Mouse (Mus musculus) kidney, postnatal 0 days (tissue): ENCODE data around the gene Ankrd10. TPM values are rescaled to one million over a fixed set of nuclear protein-coding genes. Genes with fewer than 3 reads are reported as not detected.
"Not testable (repeated sequence)": the region's sequence is repeated elsewhere in the genome, so short reads cannot be mapped to it uniquely, and the experiment has no call there.

Source experiments
- ATAC-seq: fragments of 200-750 bp; cut with Nextera tagmentation; replicated peaks from 2 replicates; pipeline ENCODE4 v1.8.0; 2017; ENCODE audit warnings: low read depth, moderate number of reproducible peaks, moderate TSS enrichment, moderate library complexity; ENCODE audit not compliant: low FRiP score
- DNase-seq: peaks from one replicate; pipeline ENCODE4 v3.0.0-alpha.2; 2016; ENCODE audit warnings: low spot score
- H3K27ac ChIP-seq: fragments of 300-500 bp; sonication (generic); 2 replicates; pipeline ENCODE4 v1.5.1; 2014; ENCODE audit warnings: mild to moderate bottlenecking
- H3K27me3 ChIP-seq: fragments of 300-500 bp; sonication (generic); 2 replicates; pipeline ENCODE4 v1.6.1; 2014; ENCODE audit warnings: low read length, mixed read lengths; ENCODE audit not compliant: insufficient read depth
- H3K36me3 ChIP-seq: fragments of 300-500 bp; sonication (generic); 2 replicates; pipeline ENCODE4 v1.6.1; 2014; ENCODE audit warnings: low read length, mixed read lengths; ENCODE audit not compliant: insufficient read depth
- H3K4me1 ChIP-seq: fragments of 300-500 bp; sonication (generic); replicated peaks from 2 replicates; pipeline ENCODE4 v1.6.1; 2014; ENCODE audit warnings: antibody characterized with exemption, low read length, mixed read lengths; ENCODE audit not compliant: insufficient read depth
- H3K4me2 ChIP-seq: fragments of 300-500 bp; sonication (generic); 2 replicates; pipeline ENCODE4 v1.6.1; 2014; ENCODE audit warnings: mild to moderate bottlenecking, low read length, moderate library complexity, mixed read lengths
- H3K4me3 ChIP-seq: fragments of 300-500 bp; sonication (generic); replicated peaks from 2 replicates; pipeline ENCODE4 v1.5.1; 2014; ENCODE audit warnings: low read depth, low read length
- H3K9ac ChIP-seq: fragments of 300-500 bp; sonication (generic); 2 replicates; pipeline ENCODE4 v1.6.1; 2014; ENCODE audit warnings: low read depth, low read length
- H3K9me3 ChIP-seq: fragments of 300-500 bp; sonication (generic); replicated peaks from 2 replicates; pipeline ENCODE4 v1.6.1; 2016; ENCODE audit warnings: low read length, inconsistent platforms, mixed read lengths
- CTCF ChIP-seq: IDR thresholded peaks from 2 replicates; pipeline ENCODE4 v1.5.1; 2016; ENCODE audit warnings: antibody characterized with exemption, low read depth, mild to moderate bottlenecking, moderate library complexity
- WGBS: fragments of 180-500 bp; shearing (Covaris S2); extraction: QIAGEN DNeasy Blood & Tissue Kit; methylation state at CpG from one replicate; pipeline ENCODE4 v1.1.7; 2014; 5-methylcytosine and 5-hydroxymethylcytosine counted together
- polyA plus RNA-seq: library from polyadenylated mRNA; unstranded; fragments of >200 nt; fragmentation: Nextera tagmentation; extraction: Ambion mirVana; gene quantifications from 2 replicates; pipeline ENCODE4 v1.2.1, GENCODE M21; 2015

Ankrd10 gene
- polyA plus RNA-seq, 1 experiment from 2014 or later = 67.2 TPM

DNA sequence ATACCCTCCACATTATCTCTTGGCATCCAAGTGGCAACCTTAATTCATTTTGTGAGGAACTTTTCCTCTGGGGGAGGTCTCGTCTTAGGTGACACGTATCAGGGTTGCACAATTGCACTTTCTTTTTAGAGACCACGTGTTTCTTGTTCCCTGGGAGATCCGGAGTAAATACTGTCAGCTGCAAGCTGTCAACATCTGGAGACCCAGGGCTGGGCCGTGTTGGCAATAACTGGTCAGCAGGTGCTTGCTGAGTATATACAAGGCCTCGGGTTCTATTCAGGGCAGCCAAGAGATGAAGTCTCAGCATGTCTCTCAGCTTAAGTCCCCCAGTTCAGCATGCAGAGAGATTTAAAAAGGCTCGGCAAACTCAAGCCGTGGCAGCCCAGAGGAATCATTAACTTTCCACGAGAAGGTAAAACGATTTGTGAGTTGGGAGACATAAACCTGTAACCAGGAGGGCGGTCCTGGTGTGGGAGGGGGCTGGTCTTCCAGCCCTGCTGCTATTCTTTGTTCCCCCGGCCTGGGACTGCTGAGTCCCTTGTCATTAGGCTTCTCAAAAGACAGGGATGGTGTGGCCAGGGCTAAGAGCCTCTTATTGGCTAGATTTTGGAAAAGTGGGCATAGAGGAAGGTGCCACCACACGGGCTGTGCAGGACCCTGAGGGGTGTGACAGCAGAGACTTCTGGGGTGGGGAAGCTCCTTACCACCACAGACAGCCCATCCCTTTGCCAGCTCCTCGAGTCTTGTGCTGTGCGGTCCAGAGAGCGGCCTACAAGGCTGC, 59.8 kb downstream of the Ankrd10 start:
- H3K36me3 ChIP-seq = no peaks in the 10 kb centered on the region
- H3K27me3 ChIP-seq = no peaks in the 10 kb centered on the region
- DNase-seq (peak; percentile 64), ATAC-seq (no peak)
- H3K4me1 ChIP-seq = peaks cover 12% of the 10 kb centered on the region; the same call in 1 of the 2 replicates
- no peak overlapping the region; the same call in 1 of the 2 replicates for H3K27ac ChIP-seq
- TF ChIP-seq CTCF = no peak
- no peak overlapping the region for H3K4me2 ChIP-seq
- no peak overlapping the region for H3K4me3 ChIP-seq
- WGBS = 40% methylated on average over 16 of the region's 16 CpGs
- no peak overlapping the region for H3K9ac ChIP-seq
- no peaks in the 10 kb centered on the region for H3K9me3 ChIP-seq

DNA sequence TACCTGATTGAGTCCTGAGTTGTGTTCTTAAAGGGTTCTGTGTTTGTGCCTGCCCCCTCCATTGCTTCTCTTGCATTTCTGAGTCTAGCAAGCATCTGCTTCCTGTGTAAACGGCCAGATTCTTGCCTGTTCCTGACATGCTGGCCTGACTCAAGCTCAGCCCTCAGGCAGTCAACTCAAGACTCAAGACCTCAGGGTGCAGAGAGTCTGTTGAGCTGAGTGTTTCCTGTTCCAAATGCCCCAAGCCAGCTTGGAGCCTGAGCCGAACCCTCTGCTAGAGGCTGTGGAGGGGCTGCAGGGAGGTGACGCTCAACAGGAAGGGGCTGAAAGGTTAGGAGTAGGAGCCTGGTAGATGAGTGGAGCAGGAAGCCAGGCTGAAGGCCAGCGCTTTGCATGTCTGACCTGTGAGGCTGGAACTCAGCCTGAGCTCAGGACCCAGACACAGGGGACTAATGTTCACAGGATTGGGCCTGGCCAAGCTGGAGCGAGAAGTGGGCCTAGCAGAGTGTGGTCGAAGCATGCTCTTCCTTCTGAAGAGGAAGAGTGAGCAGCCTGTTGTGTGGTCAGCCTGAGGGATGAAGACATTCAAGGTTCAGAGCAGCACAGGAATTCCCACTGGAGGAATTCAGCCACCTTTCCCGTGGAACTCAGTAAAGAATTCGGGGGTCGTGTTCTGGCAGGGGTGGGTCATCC, 60.5 kb downstream of the Ankrd10 start:
- Histone ChIP-seq H3K9me3 (no peaks in the 10 kb centered on the region), H3K4me2 (no peak overlapping the region), H3K36me3 (no peaks in the 10 kb centered on the region), H3K9ac (no peak overlapping the region), H3K27ac (peak overlapping the region; percentile 63), H3K4me1 (peaks cover 12% of the 10 kb centered on the region; the same call in 1 of the 2 replicates), H3K27me3 (no peaks in the 10 kb centered on the region), H3K4me3 (no peak overlapping the region)
- peak; percentile 65 for ATAC-seq
- TF ChIP-seq CTCF = no peak
- 48% methylated on average over 9 of the region's 9 CpGs for WGBS
- peak; percentile 33 for DNase-seq

GRCm38 (mm10) chr8:11572428-11572827, 63.1 kb downstream of the Ankrd10 start:
- Histone ChIP-seq H3K4me2 (no peak overlapping the region), H3K4me3 (no peak overlapping the region), H3K36me3 (no peaks in the 10 kb centered on the region), H3K9ac (no peak overlapping the region), H3K4me1 (peaks cover 12% of the 10 kb centered on the region; the same call in 1 of the 2 replicates), H3K9me3 (no peaks in the 10 kb centered on the region), H3K27me3 (no peaks in the 10 kb centered on the region), H3K27ac (no peak overlapping the region)
- DNase-seq (no peak), ATAC-seq (no peak)
- WGBS = 78% methylated on average over 6 of the region's 6 CpGs
- TF ChIP-seq CTCF = no peak

- ATAC-seq (no peak), DNase-seq (no peak)
- Histone ChIP-seq H3K27me3 (no peaks in the 10 kb centered on the region), H3K36me3 (no peaks in the 10 kb centered on the region), H3K9ac (no peak overlapping the region), H3K4me3 (no peak overlapping the region), H3K4me1 (peaks cover 12% of the 10 kb centered on the region; the same call in 1 of the 2 replicates), H3K27ac (no peak overlapping the region), H3K9me3 (no peaks in the 10 kb centered on the region), H3K4me2 (no peak overlapping the region)
- WGBS = 84% methylated on average over 10 of the region's 10 CpGs
- no peak for TF ChIP-seq CTCF
Observed at GRCm38 (mm10) chr8:11571950-11572349, 63.6 kb downstream of the Ankrd10 start.

DNA sequence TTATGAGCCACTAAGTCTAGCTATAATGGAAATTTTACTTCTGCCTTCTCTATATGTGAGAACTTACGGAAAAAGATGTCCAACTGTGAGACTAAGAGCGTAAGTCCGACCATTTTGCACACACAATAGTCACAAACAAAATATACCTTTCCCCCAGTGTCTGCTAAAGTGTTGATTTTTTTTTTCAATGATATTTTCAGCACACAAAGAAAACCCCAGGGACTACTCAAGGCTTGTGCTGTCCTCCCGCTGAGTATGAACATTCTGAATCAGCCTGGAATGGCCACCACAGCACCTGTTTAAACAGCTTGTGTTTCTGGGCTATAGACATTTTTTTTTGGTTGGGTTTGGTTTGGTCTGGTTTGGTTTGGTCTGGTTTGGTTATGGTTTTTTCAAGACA, 64.8 kb downstream of the Ankrd10 start:
- no peak overlapping the region for H3K27ac ChIP-seq
- no peak for DNase-seq
- no peak overlapping the region for H3K4me2 ChIP-seq
- no peaks in the 10 kb centered on the region for H3K9me3 ChIP-seq
- no peak for TF ChIP-seq CTCF
- H3K4me3 ChIP-seq = no peak overlapping the region
- WGBS = 95% methylated on average over 4 of the region's 4 CpGs
- H3K4me1 ChIP-seq = peaks cover 8% of the 10 kb centered on the region; the same call in 1 of the 2 replicates
- no peaks in the 10 kb centered on the region for H3K36me3 ChIP-seq
- no peak for ATAC-seq
- no peak overlapping the region for H3K9ac ChIP-seq
- H3K27me3 ChIP-seq = no peaks in the 10 kb centered on the region

GRCm38 (mm10) chr8:11569260-11570097, 66.1 kb downstream of the Ankrd10 start:
- no peak overlapping the region for H3K4me2 ChIP-seq
- no peaks in the 10 kb centered on the region for H3K4me1 ChIP-seq
- no peak overlapping the region for H3K4me3 ChIP-seq
- H3K36me3 ChIP-seq = no peaks in the 10 kb centered on the region
- ATAC-seq = no peak
- H3K9ac ChIP-seq = no peak overlapping the region
- no peak for TF ChIP-seq CTCF
- H3K27ac ChIP-seq = no peak overlapping the region
- no peaks in the 10 kb centered on the region for H3K27me3 ChIP-seq
- no peaks in the 10 kb centered on the region for H3K9me3 ChIP-seq
- no peak for DNase-seq
- 74% methylated on average over 22 of the region's 22 CpGs for WGBS

DNA sequence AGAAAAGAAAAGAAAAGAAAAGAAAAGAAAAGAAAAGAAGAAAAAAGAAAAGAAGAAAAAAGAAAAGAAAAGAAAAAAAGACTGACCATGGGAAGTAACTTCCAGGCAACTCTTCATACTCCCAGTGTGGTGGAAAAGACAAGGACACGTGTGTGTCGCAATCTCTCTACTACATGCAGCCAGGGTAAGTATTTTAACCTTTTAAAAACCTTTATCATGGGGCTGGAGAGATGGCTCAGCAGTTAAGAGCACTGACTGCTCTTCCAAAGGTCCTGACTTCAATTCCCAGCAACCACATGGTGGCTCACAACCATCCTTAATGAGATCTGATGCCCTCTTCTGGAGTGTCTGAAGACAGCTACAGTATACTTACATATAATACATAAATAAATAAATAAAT, 67.4 kb downstream of the Ankrd10 start:
- WGBS = 96% methylated on average over 2 of the region's 2 CpGs
- ATAC-seq, H3K4me1 ChIP-seq, DNase-seq, H3K9me3 ChIP-seq, H3K4me3 ChIP-seq, H3K27me3 ChIP-seq, H3K27ac ChIP-seq, H3K36me3 ChIP-seq, H3K9ac ChIP-seq, H3K4me2 ChIP-seq: not testable (repeated sequence)
